Mouse (Mus musculus) CH12.LX (cell line): Measurements from ENCODE around the gene Cnp.

Experiments used
- CTCF ChIP-seq, 2 experiments: IDR thresholded peaks in 1 of 2; conservative IDR thresholded peaks in 1 of 2; 2 replicates each; pipeline ENCODE4 v1.5.1; 2011 to 2012; ENCODE audit warnings: low read depth in 2 of 2, low read length in 2 of 2, improper control_type of control experiment in 1 of 2, inconsistent platforms in 1 of 2, mild to moderate bottlenecking in 1 of 2, moderate library complexity in 1 of 2
- ELF1 ChIP-seq: IDR thresholded peaks from 2 replicates; pipeline ENCODE4 v1.6.1; 2014; ENCODE audit warnings: low read depth, mild to moderate bottlenecking, inconsistent platforms, low read length, improper control_type of control experiment
- KAT2A ChIP-seq: IDR thresholded peaks from 2 replicates; pipeline ENCODE4 v1.6.1; 2012; ENCODE audit warnings: low read length, improper control_type of control experiment, inconsistent platforms; ENCODE audit not compliant: insufficient replicate concordance
- NELFE ChIP-seq: IDR thresholded peaks from 2 replicates; pipeline ENCODE4 v1.6.1; 2011; ENCODE audit warnings: low read depth, low read length, improper control_type of control experiment
- NRF1 ChIP-seq: IDR thresholded peaks from 2 replicates; pipeline ENCODE4 v1.6.1; 2014; ENCODE audit warnings: low read depth, mild to moderate bottlenecking, inconsistent platforms, low read length, improper control_type of control experiment, moderate library complexity
- POLR2A ChIP-seq: IDR thresholded peaks from 2 replicates; pipeline ENCODE4 v1.6.1; 2011; ENCODE audit warnings: low read depth, mild to moderate bottlenecking, improper control_type of control experiment, low read length
- RCOR1 ChIP-seq: conservative IDR thresholded peaks from 2 replicates; pipeline ENCODE4 v1.6.1; 2012; ENCODE audit warnings: low read depth, mild to moderate bottlenecking, inconsistent platforms, low read length, improper control_type of control experiment
- UBTF ChIP-seq: IDR thresholded peaks from 2 replicates; pipeline ENCODE4 v1.6.1; 2012; ENCODE audit warnings: low read depth, mild to moderate bottlenecking, inconsistent platforms, low read length, improper control_type of control experiment, moderate library complexity
- USF1 ChIP-seq: IDR thresholded peaks from 2 replicates; pipeline ENCODE4 v1.6.1; 2014; ENCODE audit warnings: low read depth, mild to moderate bottlenecking, inconsistent platforms, low read length, improper control_type of control experiment
- ZC3H11A ChIP-seq: IDR thresholded peaks from 2 replicates; pipeline ENCODE4 v1.6.1; 2012; ENCODE audit warnings: low read depth, mild to moderate bottlenecking, inconsistent platforms, low read length, improper control_type of control experiment

GRCm38 (mm10) chr11:100577852-100578599 lies 3.3 kb downstream of the Cnp start:
- TF ChIP-seq NELFE (0 out of 2 replicates have a peak, but pooled peaks have one; percentile 19), UBTF (no peak), CTCF (conservative IDR thresholded peaks at IDR 0.05 in 1 of 2, IDR thresholded peaks at IDR 0.05 in 1 of 2; ENCODE audit: low read depth in 2 of 2, low read length in 2 of 2) (no peak), RCOR1 (0 out of 2 replicates have a peak, but pooled peaks have one; percentile 65), POLR2A (no peak), KAT2A (no peak), ELF1 (no peak), ZC3H11A (no peak), NRF1 (no peak), USF1 (peak; percentile 55)
